Mouse (Mus musculus): ENCODE data around the gene Ermp1. TPM values are rescaled to one million over a fixed set of nuclear protein-coding genes. Genes with fewer than 3 reads are reported as not detected.

Gene Ermp1
- polyA plus RNA-seq, 1 experiment, result 18.9 TPM

- Histone ChIP-seq H3K36me3 (ENCODE audit: control insufficient read depth, insufficient read depth, low read length) (no peaks in the 10 kb centered on the region), H3K27ac (ENCODE audit: control insufficient read depth, insufficient read depth, low read depth, low read length) (no peak overlapping the region), H3K4me1 (ENCODE audit: control insufficient read depth, insufficient read depth, low read length) (no peaks in the 10 kb centered on the region), H3K4me3 (ENCODE audit: control insufficient read depth, low read depth, low read length) (no peak overlapping the region), H3K27me3 (ENCODE audit: control insufficient read depth, insufficient read depth, low read length) (no peaks in the 10 kb centered on the region)
- TF ChIP-seq POLR2A (IDR thresholded peaks at IDR 0.05; ENCODE audit: control insufficient read depth, low read depth, low read length) (no peak), CTCF (IDR thresholded peaks at IDR 0.05; ENCODE audit: control insufficient read depth, insufficient read depth, insufficient replicate concordance, low read depth, low read length) (no peak)
Measured at GRCm38 (mm10) chr19:29661974-29662580, 13.9 kb upstream of the Ermp1 start.

GRCm38 (mm10) chr19:29660835-29661764 is 12.9 kb upstream of the Ermp1 start:
- no peaks in the 10 kb centered on the region for H3K27me3 ChIP-seq (ENCODE audit: control insufficient read depth, insufficient read depth, low read length)
- no peaks in the 10 kb centered on the region for H3K36me3 ChIP-seq (ENCODE audit: control insufficient read depth, insufficient read depth, low read length)
- no peak overlapping the region for H3K27ac ChIP-seq (ENCODE audit: control insufficient read depth, insufficient read depth, low read depth, low read length)
- H3K4me1 ChIP-seq (ENCODE audit: control insufficient read depth, insufficient read depth, low read length), result 0 out of 2 replicates have a peak, but pooled peaks cover 2% of the 10 kb centered on the region
- no peak for TF ChIP-seq POLR2A (IDR thresholded peaks at IDR 0.05; ENCODE audit: control insufficient read depth, low read depth, low read length)
- no peak for TF ChIP-seq CTCF (IDR thresholded peaks at IDR 0.05; ENCODE audit: control insufficient read depth, insufficient read depth, insufficient replicate concordance, low read depth, low read length)
- H3K4me3 ChIP-seq (ENCODE audit: control insufficient read depth, low read depth, low read length), result no peak overlapping the region

- no peaks in the 10 kb centered on the region for H3K27me3 ChIP-seq (ENCODE audit: control insufficient read depth, insufficient read depth, low read length)
- H3K4me3 ChIP-seq (ENCODE audit: control insufficient read depth, low read depth, low read length), result no peak overlapping the region
- H3K4me1 ChIP-seq (ENCODE audit: control insufficient read depth, insufficient read depth, low read length), result 0 out of 2 replicates have a peak, but pooled peaks cover 2% of the 10 kb centered on the region
- H3K27ac ChIP-seq (ENCODE audit: control insufficient read depth, insufficient read depth, low read depth, low read length), result no peak overlapping the region
- no peaks in the 10 kb centered on the region for H3K36me3 ChIP-seq (ENCODE audit: control insufficient read depth, insufficient read depth, low read length)
- TF ChIP-seq CTCF (IDR thresholded peaks at IDR 0.05; ENCODE audit: control insufficient read depth, insufficient read depth, insufficient replicate concordance, low read depth, low read length), result no peak
- TF ChIP-seq POLR2A (IDR thresholded peaks at IDR 0.05; ENCODE audit: control insufficient read depth, low read depth, low read length), result no peak
Measured at GRCm38 (mm10) chr19:29659705-29660104, 11.5 kb upstream of the Ermp1 start.

DNA sequence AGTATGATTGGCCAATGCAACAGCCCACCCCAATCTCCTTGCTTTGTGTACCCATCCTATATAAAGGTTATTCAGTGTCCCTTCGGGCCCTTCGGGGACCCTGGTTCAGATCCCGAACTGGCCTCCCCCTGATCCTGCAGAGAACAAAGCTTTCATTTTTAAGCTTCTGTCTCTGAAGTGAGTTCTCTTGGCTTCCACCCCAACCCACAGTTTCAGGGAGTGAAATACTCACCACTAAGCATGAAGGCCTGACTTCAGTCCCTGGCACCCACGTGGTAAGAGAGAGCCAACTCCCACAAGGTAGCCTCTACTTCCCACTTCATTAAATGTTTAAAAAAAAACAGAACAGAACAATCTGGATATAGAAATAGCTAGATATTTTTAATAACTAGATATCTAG is 10.6 kb upstream of the Ermp1 start:
- no peaks in the 10 kb centered on the region for H3K36me3 ChIP-seq (ENCODE audit: control insufficient read depth, insufficient read depth, low read length)
- H3K27ac ChIP-seq (ENCODE audit: control insufficient read depth, insufficient read depth, low read depth, low read length), result no peak overlapping the region
- no peak overlapping the region for H3K4me3 ChIP-seq (ENCODE audit: control insufficient read depth, low read depth, low read length)
- TF ChIP-seq POLR2A (IDR thresholded peaks at IDR 0.05; ENCODE audit: control insufficient read depth, low read depth, low read length), result no peak
- no peak for TF ChIP-seq CTCF (IDR thresholded peaks at IDR 0.05; ENCODE audit: control insufficient read depth, insufficient read depth, insufficient replicate concordance, low read depth, low read length)
- 0 out of 2 replicates have a peak, but pooled peaks cover 2% of the 10 kb centered on the region for H3K4me1 ChIP-seq (ENCODE audit: control insufficient read depth, insufficient read depth, low read length)
- no peaks in the 10 kb centered on the region for H3K27me3 ChIP-seq (ENCODE audit: control insufficient read depth, insufficient read depth, low read length)

GRCm38 (mm10) chr19:29657558-29657957 is 9.3 kb upstream of the Ermp1 start:
- H3K27me3 ChIP-seq (ENCODE audit: control insufficient read depth, insufficient read depth, low read length), result no peaks in the 10 kb centered on the region
- H3K27ac ChIP-seq (ENCODE audit: control insufficient read depth, insufficient read depth, low read depth, low read length), result no peak overlapping the region
- H3K4me1 ChIP-seq (ENCODE audit: control insufficient read depth, insufficient read depth, low read length), result 0 out of 2 replicates have a peak, but pooled peaks cover 2% of the 10 kb centered on the region
- no peak for TF ChIP-seq POLR2A (IDR thresholded peaks at IDR 0.05; ENCODE audit: control insufficient read depth, low read depth, low read length)
- TF ChIP-seq CTCF (IDR thresholded peaks at IDR 0.05; ENCODE audit: control insufficient read depth, insufficient read depth, insufficient replicate concordance, low read depth, low read length), result no peak
- no peaks in the 10 kb centered on the region for H3K36me3 ChIP-seq (ENCODE audit: control insufficient read depth, insufficient read depth, low read length)
- no peak overlapping the region for H3K4me3 ChIP-seq (ENCODE audit: control insufficient read depth, low read depth, low read length)

DNA sequence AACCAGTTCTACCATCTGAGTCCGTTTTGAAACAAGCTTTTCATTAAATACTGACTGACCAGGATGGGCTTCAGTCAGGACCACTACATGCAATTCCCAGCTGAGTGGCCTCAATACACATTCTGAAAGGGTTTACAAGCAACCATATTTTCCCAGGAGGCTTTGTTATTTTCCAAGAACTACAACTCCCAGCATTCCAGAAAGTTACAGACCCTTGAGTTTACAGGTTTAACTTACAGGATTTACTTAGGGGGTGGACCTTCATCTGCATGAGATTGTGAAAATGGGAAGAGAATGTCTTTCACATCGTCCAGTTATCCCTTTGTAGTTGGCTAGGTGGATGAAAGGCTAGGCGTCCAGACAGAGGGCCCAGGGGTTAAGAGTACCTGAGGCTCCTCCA is 8.8 kb upstream of the Ermp1 start:
- Histone ChIP-seq H3K4me1 (ENCODE audit: control insufficient read depth, insufficient read depth, low read length) (0 out of 2 replicates have a peak, but pooled peaks cover 2% of the 10 kb centered on the region), H3K4me3 (ENCODE audit: control insufficient read depth, low read depth, low read length) (no peak overlapping the region), H3K36me3 (ENCODE audit: control insufficient read depth, insufficient read depth, low read length) (no peaks in the 10 kb centered on the region), H3K27ac (ENCODE audit: control insufficient read depth, insufficient read depth, low read depth, low read length) (no peak overlapping the region), H3K27me3 (ENCODE audit: control insufficient read depth, insufficient read depth, low read length) (no peaks in the 10 kb centered on the region)
- TF ChIP-seq CTCF (IDR thresholded peaks at IDR 0.05; ENCODE audit: control insufficient read depth, insufficient read depth, insufficient replicate concordance, low read depth, low read length) (no peak), POLR2A (IDR thresholded peaks at IDR 0.05; ENCODE audit: control insufficient read depth, low read depth, low read length) (no peak)

GRCm38 (mm10) chr19:29656620-29657019 is 8.4 kb upstream of the Ermp1 start:
- TF ChIP-seq CTCF (IDR thresholded peaks at IDR 0.05; ENCODE audit: control insufficient read depth, insufficient read depth, insufficient replicate concordance, low read depth, low read length) (no peak), POLR2A (IDR thresholded peaks at IDR 0.05; ENCODE audit: control insufficient read depth, low read depth, low read length) (no peak)
- Histone ChIP-seq H3K4me3 (ENCODE audit: control insufficient read depth, low read depth, low read length) (no peak overlapping the region), H3K27ac (ENCODE audit: control insufficient read depth, insufficient read depth, low read depth, low read length) (no peak overlapping the region), H3K36me3 (ENCODE audit: control insufficient read depth, insufficient read depth, low read length) (no peaks in the 10 kb centered on the region), H3K27me3 (ENCODE audit: control insufficient read depth, insufficient read depth, low read length) (no peaks in the 10 kb centered on the region), H3K4me1 (ENCODE audit: control insufficient read depth, insufficient read depth, low read length) (0 out of 2 replicates have a peak, but pooled peaks cover 2% of the 10 kb centered on the region)

Measured in testis, adult 2 months (tissue).